20 mouse cellular contexts compared by ENCODE assay signal in the genomic region with DNA sequence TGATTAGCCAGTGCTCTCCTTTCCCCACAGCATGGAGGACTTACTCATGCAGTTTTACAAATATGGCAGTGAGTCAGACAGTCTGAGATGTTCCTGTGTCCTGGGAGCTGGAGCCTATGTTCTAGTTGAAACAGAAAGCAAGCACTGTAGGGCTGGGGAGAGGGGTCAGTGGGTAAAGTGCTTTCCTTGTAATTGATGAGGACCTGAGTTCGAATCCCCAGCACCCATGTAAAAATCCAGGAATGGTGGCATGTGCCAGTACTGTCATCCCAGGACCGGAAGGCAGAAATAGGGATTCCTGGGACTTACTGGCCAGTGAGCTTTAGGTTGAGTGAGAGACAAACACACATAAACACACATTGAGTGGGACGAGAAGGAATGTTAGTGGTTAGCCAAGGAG. TPM values are rescaled to one million over a fixed set of nuclear protein-coding genes. Genes with fewer than 3 reads are reported as not detected.
DNase-seq lines count a peak whose midpoint lies in the region; ATAC-seq lines count a peak whose summit lies in the region.
"Had no signal": no experiment of that assay in that cellular context is flagged by ENCODE, and none has a peak within 500 bp of the region (broad histone marks: within the 10 kb centered on the region; RNA-seq: fewer than 3 reads in every experiment).

No protein-coding gene starts in this region.

- H3K4me3 ChIP-seq in kidney, embryonic 16.5 days (ENCODE audit: low read length) = no peak overlapping the region
- H3K4me3 ChIP-seq in kidney, embryonic 14.5 days (ENCODE audit: low read length) = no peak overlapping the region
- H3K4me3 ChIP-seq in lung, embryonic 16.5 days (ENCODE audit: low read length) = no peak overlapping the region
- no peak overlapping the region for H3K4me3 ChIP-seq in liver, embryonic 16.5 days (ENCODE audit: low read depth, low read length)
- H3K4me3 ChIP-seq: embryonic facial prominence, embryonic 10.5 days; forebrain, embryonic 15.5 days; hindbrain, embryonic 15.5 days; limb, embryonic 15.5 days; midbrain, embryonic 10.5 days; myocyte; neural tube, embryonic 13.5 days had no signal

- peaks cover 13% of the 10 kb centered on the region for H3K4me1 ChIP-seq in kidney, embryonic 16.5 days (ENCODE audit: insufficient read depth, low read length)
- 0 out of 2 replicates have a peak, but pooled peaks cover 8% of the 10 kb centered on the region for H3K4me1 ChIP-seq in kidney, embryonic 14.5 days (ENCODE audit: control insufficient read depth, insufficient read depth, low read length)
- H3K4me1 ChIP-seq in lung, embryonic 16.5 days (replicated peaks; ENCODE audit: control insufficient read depth, insufficient read depth, low read length) = peaks cover 64% of the 10 kb centered on the region
- peaks cover 17% of the 10 kb centered on the region for H3K4me1 ChIP-seq in liver, embryonic 16.5 days (ENCODE audit: control insufficient read depth, low read depth, low read length)

- no peaks in the 10 kb centered on the region for H3K9me3 ChIP-seq in kidney, embryonic 16.5 days (ENCODE audit: low read length)
- no peaks in the 10 kb centered on the region for H3K9me3 ChIP-seq in kidney, embryonic 14.5 days (ENCODE audit: control insufficient read depth, low read length)
- no peaks in the 10 kb centered on the region for H3K9me3 ChIP-seq in lung, embryonic 16.5 days (ENCODE audit: control insufficient read depth, low read length)
- no peaks in the 10 kb centered on the region for H3K9me3 ChIP-seq in liver, embryonic 16.5 days (replicated peaks; ENCODE audit: control insufficient read depth, low read length)
- H3K9me3 ChIP-seq: embryonic facial prominence, embryonic 10.5 days; forebrain, embryonic 15.5 days; hindbrain, embryonic 15.5 days; limb, embryonic 15.5 days; midbrain, embryonic 10.5 days; neural tube, embryonic 13.5 days had no signal

- WGBS in kidney, embryonic 16.5 days = 84% methylated on average over 3 of the region's 3 CpGs
- WGBS in kidney, embryonic 14.5 days = 89% methylated on average over 3 of the region's 3 CpGs
- 61% methylated on average over 3 of the region's 3 CpGs for WGBS in lung, embryonic 16.5 days
- WGBS in liver, embryonic 16.5 days (ENCODE audit: insufficient replicate concordance) = 69% methylated on average over 3 of the region's 3 CpGs

- no peak for DNase-seq in lung, postnatal 25 days (ENCODE audit: low spot score)
- no peak for DNase-seq in cerebellum, adult 9-10 months
- no peak for DNase-seq in cerebellum, postnatal 10 days
- DNase-seq: adrenal gland, postnatal 25 days; cerebellum, adult 9-11 months; left cerebral cortex, postnatal 4 days; thymus, postnatal 25 days had no signal

- H3K27ac ChIP-seq in kidney, embryonic 16.5 days (ENCODE audit: low read length) = peak overlapping the region; percentile 4; the same call in 1 of the 2 replicates
- H3K27ac ChIP-seq in kidney, embryonic 14.5 days (ENCODE audit: low read depth, low read length) = no peak overlapping the region
- peak overlapping the region; percentile 83 for H3K27ac ChIP-seq in lung, embryonic 16.5 days (ENCODE audit: low read length)
- 0 out of 2 replicates have a peak overlapping the region, but pooled peaks have one; percentile 4 for H3K27ac ChIP-seq in liver, embryonic 16.5 days (ENCODE audit: low read length)
- H3K27ac ChIP-seq: embryonic facial prominence, embryonic 10.5 days; forebrain, embryonic 15.5 days; hindbrain, embryonic 15.5 days; limb, embryonic 15.5 days; midbrain, embryonic 10.5 days; neural tube, embryonic 13.5 days had no signal

- H3K9ac ChIP-seq in kidney, embryonic 16.5 days (replicated peaks; ENCODE audit: low read length) = no peak overlapping the region
- H3K9ac ChIP-seq in kidney, embryonic 14.5 days (ENCODE audit: low read depth, low read length) = no peak overlapping the region
- H3K9ac ChIP-seq in lung, embryonic 16.5 days (ENCODE audit: low read length) = no peak overlapping the region
- H3K9ac ChIP-seq in liver, embryonic 16.5 days (ENCODE audit: low read depth, low read length) = no peak overlapping the region
- H3K9ac ChIP-seq: forebrain, embryonic 15.5 days; hindbrain, embryonic 15.5 days; limb, embryonic 15.5 days; neural tube, embryonic 13.5 days had no signal

- peaks cover 18% of the 10 kb centered on the region for H3K36me3 ChIP-seq in kidney, embryonic 16.5 days (ENCODE audit: insufficient read depth, low read length)
- H3K36me3 ChIP-seq in kidney, embryonic 14.5 days (ENCODE audit: control insufficient read depth, insufficient read depth, low read length) = peaks cover 17% of the 10 kb centered on the region
- peaks cover 40% of the 10 kb centered on the region for H3K36me3 ChIP-seq in lung, embryonic 16.5 days (ENCODE audit: control insufficient read depth, insufficient read depth, low read length)
- H3K36me3 ChIP-seq in liver, embryonic 16.5 days (ENCODE audit: control insufficient read depth, insufficient read depth) = no peaks in the 10 kb centered on the region

- no peak for ATAC-seq in kidney, embryonic 16.5 days (ENCODE audit: low FRiP score, low TSS enrichment)
- no peak for ATAC-seq in kidney, embryonic 14.5 days (ENCODE audit: low FRiP score, low TSS enrichment)
- no peak for ATAC-seq in lung, embryonic 16.5 days (ENCODE audit: low read depth)
- no peak for ATAC-seq in liver, embryonic 16.5 days (ENCODE audit: low read depth)
- ATAC-seq: forebrain, embryonic 15.5 days; midbrain, embryonic 16.5 days had no signal

- no peaks in the 10 kb centered on the region for H3K27me3 ChIP-seq in kidney, embryonic 16.5 days (ENCODE audit: insufficient read depth, low read length)
- no peaks in the 10 kb centered on the region for H3K27me3 ChIP-seq in kidney, embryonic 14.5 days (ENCODE audit: control insufficient read depth, insufficient read depth, low read length)
- no peaks in the 10 kb centered on the region for H3K27me3 ChIP-seq in lung, embryonic 16.5 days (ENCODE audit: control insufficient read depth, insufficient read depth, low read depth, low read length)
- no peaks in the 10 kb centered on the region for H3K27me3 ChIP-seq in liver, embryonic 16.5 days (ENCODE audit: control insufficient read depth, insufficient read depth, low read depth, low read length)
- H3K27me3 ChIP-seq: forebrain, embryonic 15.5 days; hindbrain, embryonic 15.5 days; limb, embryonic 15.5 days; neural tube, embryonic 13.5 days had no signal

- H3K4me2 ChIP-seq in kidney, embryonic 16.5 days (replicated peaks; ENCODE audit: low read depth, low read length) = no peak overlapping the region
- no peak overlapping the region for H3K4me2 ChIP-seq in kidney, embryonic 14.5 days (replicated peaks; ENCODE audit: low read depth, low read length)
- no peak overlapping the region for H3K4me2 ChIP-seq in lung, embryonic 16.5 days (ENCODE audit: low read depth, low read length)
- H3K4me2 ChIP-seq in liver, embryonic 16.5 days (ENCODE audit: low read depth, low read length) = no peak overlapping the region
- H3K4me2 ChIP-seq: forebrain, embryonic 15.5 days; heart, embryonic 11.5 days; hindbrain, embryonic 15.5 days; limb, embryonic 15.5 days; neural tube, embryonic 13.5 days had no signal

RNA-seq across cellular contexts. Expression of a gene that starts 15.3 kb away (rescaled TPM):
- 30.1 and 36.5 TPM in 2 replicates for polyA plus RNA-seq in kidney, embryonic 16.5 days (2015; fragmentation: Nextera tagmentation; extraction: Ambion mirVana)
- polyA plus RNA-seq in kidney, embryonic 14.5 days (2014; fragmentation: Nextera tagmentation; extraction: Ambion mirVana) = 8.3 and 10.4 TPM in 2 replicates
- polyA plus RNA-seq in lung, embryonic 16.5 days (2015; fragmentation: Nextera tagmentation; extraction: Ambion mirVana) = 72.0 and 76.0 TPM in 2 replicates
- polyA plus RNA-seq in liver, embryonic 16.5 days (2015; fragmentation: Nextera tagmentation; extraction: Ambion mirVana) = 7.3 and 8.6 TPM in 2 replicates

RNA-seq across cellular contexts. Expression of a gene that starts 44.9 kb away (rescaled TPM):
- 76.1 and 85.9 TPM in 2 replicates for polyA plus RNA-seq in kidney, embryonic 16.5 days (2015; fragmentation: Nextera tagmentation; extraction: Ambion mirVana)
- polyA plus RNA-seq in kidney, embryonic 14.5 days (2014; fragmentation: Nextera tagmentation; extraction: Ambion mirVana) = 28.3 and 42.4 TPM in 2 replicates
- polyA plus RNA-seq in lung, embryonic 16.5 days (2015; fragmentation: Nextera tagmentation; extraction: Ambion mirVana) = 67.5 and 74.5 TPM in 2 replicates
- polyA plus RNA-seq in liver, embryonic 16.5 days (2015; fragmentation: Nextera tagmentation; extraction: Ambion mirVana) = 87.2 and 102 TPM in 2 replicates

RNA-seq across cellular contexts. Expression of a gene that starts 55.2 kb away (rescaled TPM):
- polyA plus RNA-seq in kidney, embryonic 16.5 days (2015; fragmentation: Nextera tagmentation; extraction: Ambion mirVana) = 32.0 and 34.6 TPM in 2 replicates
- 20.3 and 26.2 TPM in 2 replicates for polyA plus RNA-seq in kidney, embryonic 14.5 days (2014; fragmentation: Nextera tagmentation; extraction: Ambion mirVana)
- polyA plus RNA-seq in lung, embryonic 16.5 days (2015; fragmentation: Nextera tagmentation; extraction: Ambion mirVana) = 30.3 and 33.0 TPM in 2 replicates
- 236 and 248 TPM in 2 replicates for polyA plus RNA-seq in liver, embryonic 16.5 days (2015; fragmentation: Nextera tagmentation; extraction: Ambion mirVana)

RNA-seq across cellular contexts. Expression of a gene that starts 55.3 kb away (rescaled TPM):
- 1.4 and 1.9 TPM in 2 replicates for polyA plus RNA-seq in kidney, embryonic 16.5 days (2015; fragmentation: Nextera tagmentation; extraction: Ambion mirVana)
- 1.1 and 1.2 TPM in 2 replicates for polyA plus RNA-seq in kidney, embryonic 14.5 days (2014; fragmentation: Nextera tagmentation; extraction: Ambion mirVana)
- 1.1 and 1.4 TPM in 2 replicates for polyA plus RNA-seq in lung, embryonic 16.5 days (2015; fragmentation: Nextera tagmentation; extraction: Ambion mirVana)
- 0.13 and 0.14 TPM in 2 replicates for polyA plus RNA-seq in liver, embryonic 16.5 days (2015; fragmentation: Nextera tagmentation; extraction: Ambion mirVana)
